Mouse (Mus musculus) cerebellum, adult 2 months (tissue): ENCODE measurements around the gene E2f4.

Source experiments
- CTCF ChIP-seq: fragments of 200-500 bp; IDR thresholded peaks from 2 replicates; pipeline ENCODE4 v1.5.1; 2011; ENCODE audit warnings: low read depth, mild to moderate bottlenecking, control low read depth, low read length, moderate library complexity, borderline replicate concordance; ENCODE audit not compliant: insufficient read depth
- POLR2A ChIP-seq: fragments of 200-500 bp; IDR thresholded peaks from 2 replicates; pipeline ENCODE4 v1.6.1; 2011; ENCODE audit warnings: low read length, control low read depth, borderline replicate concordance; ENCODE audit not compliant: insufficient read depth

DNA sequence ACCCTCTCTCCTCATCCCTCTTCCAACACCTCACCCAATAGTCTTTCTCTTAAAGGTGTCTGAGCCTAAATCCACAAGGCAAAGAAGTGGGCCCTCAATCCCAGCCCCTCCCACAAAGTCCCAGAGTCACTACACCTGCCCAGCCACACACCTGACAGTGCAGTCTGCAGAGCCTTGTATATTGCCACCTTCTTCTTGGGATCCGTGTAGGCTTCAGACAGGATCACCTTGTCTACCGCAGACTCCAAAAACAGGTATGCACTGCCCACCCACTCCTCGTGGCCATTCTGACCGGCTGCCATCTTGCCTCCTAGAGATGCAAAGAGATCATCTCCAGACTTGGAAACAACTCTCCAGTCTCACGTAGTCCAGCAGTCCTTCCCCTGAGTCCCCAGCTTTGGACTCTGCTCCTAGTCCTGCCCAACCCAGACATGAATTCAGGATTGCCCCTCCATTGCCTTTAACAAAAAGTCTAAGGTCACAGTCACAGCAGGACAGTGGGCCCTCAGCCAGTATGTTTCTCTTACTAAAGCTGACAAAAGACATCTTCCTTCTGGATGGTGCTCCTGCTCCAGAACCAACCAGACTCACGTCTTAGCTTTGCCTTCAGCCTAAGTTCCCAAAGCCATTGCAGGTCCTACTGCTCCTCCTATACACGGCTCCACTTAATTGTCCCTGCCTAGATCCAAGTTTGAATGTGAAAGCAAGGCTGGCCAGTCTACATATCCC is 36.9 kb upstream of the E2f4 start:
- TF ChIP-seq CTCF (no peak), POLR2A (no peak)
